Mouse (Mus musculus) liver, embryonic 11.5 days (tissue): ENCODE measurements around the gene Hapln2. TPM values are rescaled to one million over a fixed set of nuclear protein-coding genes. Genes with fewer than 3 reads are reported as not detected.

Source experiments
- ATAC-seq: fragments of 200-750 bp; cut with Nextera tagmentation; replicated peaks from 2 replicates; pipeline ENCODE4 v1.8.0; 2017; ENCODE audit warnings: moderate number of reproducible peaks, mild to moderate bottlenecking, moderate TSS enrichment, moderate library complexity; ENCODE audit not compliant: low FRiP score
- DNase-seq: peaks from one replicate; pipeline ENCODE4 v3.0.0-alpha.2; 2017; ENCODE audit warnings: low spot score
- H3K27ac ChIP-seq: fragments of 300-500 bp; sonication (generic); 2 replicates; pipeline ENCODE4 v1.5.1; 2014; ENCODE audit warnings: mild to moderate bottlenecking, low read depth, low read length, control low read depth
- H3K27me3 ChIP-seq: fragments of 300-500 bp; sonication (generic); replicated peaks from 2 replicates; pipeline ENCODE4 v1.6.1; 2014; ENCODE audit warnings: low read length, mixed read lengths; ENCODE audit not compliant: control insufficient read depth, insufficient read depth
- H3K36me3 ChIP-seq: fragments of 300-500 bp; sonication (generic); 2 replicates; pipeline ENCODE4 v1.6.1; 2014; ENCODE audit warnings: mild to moderate bottlenecking, low read length, moderate library complexity, mixed read lengths; ENCODE audit not compliant: control insufficient read depth, insufficient read depth
- H3K4me1 ChIP-seq: fragments of 300-500 bp; sonication (generic); replicated peaks from 2 replicates; pipeline ENCODE4 v1.6.1; 2014; ENCODE audit warnings: low read length, mixed read lengths; ENCODE audit not compliant: control insufficient read depth, insufficient read depth
- H3K4me2 ChIP-seq: fragments of 300-500 bp; sonication (generic); 2 replicates; pipeline ENCODE4 v1.6.1; 2014; ENCODE audit warnings: mild to moderate bottlenecking, control low read depth, moderate library complexity
- H3K4me3 ChIP-seq: fragments of 300-500 bp; sonication (generic); 2 replicates; pipeline ENCODE4 v1.5.1; 2014; ENCODE audit warnings: low read depth, low read length, control low read depth
- H3K9ac ChIP-seq: fragments of 300-500 bp; sonication (generic); 2 replicates; pipeline ENCODE4 v1.6.1; 2014; ENCODE audit warnings: low read depth, low read length, control low read depth
- H3K9me3 ChIP-seq: fragments of 300-500 bp; sonication (generic); 2 replicates; pipeline ENCODE4 v1.6.1; 2016; ENCODE audit warnings: low read length, inconsistent platforms, mixed read lengths; ENCODE audit not compliant: control insufficient read depth
- WGBS: fragments of 180-500 bp; shearing (Covaris S2); extraction: QIAGEN DNeasy Blood & Tissue Kit; methylation state at CpG from one replicate; pipeline ENCODE4 v1.1.7; 2014; 5-methylcytosine and 5-hydroxymethylcytosine counted together
- polyA plus RNA-seq: library from polyadenylated mRNA; unstranded; fragments of >200 nt; fragmentation: Nextera tagmentation; extraction: Ambion mirVana; gene quantifications from 2 replicates; pipeline ENCODE4 v1.2.1, GENCODE M21; 2014

Hapln2 gene
- polyA plus RNA-seq, 1 experiment from 2014 or later: not detected

GRCm38 (mm10) chr3:87985505-87986320, 41.7 kb downstream of the Hapln2 start:
- Histone ChIP-seq H3K9ac (no peak overlapping the region), H3K27ac (peak overlapping the region; percentile 6; the same call in 1 of the 2 replicates), H3K27me3 (peaks cover 24% of the 10 kb centered on the region), H3K4me1 (peaks cover 38% of the 10 kb centered on the region), H3K36me3 (no peaks in the 10 kb centered on the region), H3K9me3 (no peaks in the 10 kb centered on the region), H3K4me2 (no peak overlapping the region), H3K4me3 (no peak overlapping the region)
- no peak for DNase-seq
- ATAC-seq: no peak
- WGBS: 66% methylated on average over 12 of the region's 12 CpGs

- ATAC-seq (no peak), DNase-seq (no peak)
- Histone ChIP-seq H3K9me3 (no peaks in the 10 kb centered on the region), H3K27ac (no peak overlapping the region), H3K27me3 (peaks cover 9% of the 10 kb centered on the region; the same call in 1 of the 2 replicates), H3K36me3 (no peaks in the 10 kb centered on the region), H3K4me3 (no peak overlapping the region), H3K4me1 (peaks cover 38% of the 10 kb centered on the region), H3K9ac (no peak overlapping the region), H3K4me2 (no peak overlapping the region)
- WGBS: 53% methylated on average over 3 of the region's 3 CpGs
Observed at GRCm38 (mm10) chr3:87984094-87984493, 43.3 kb downstream of the Hapln2 start.

- H3K27ac ChIP-seq: peak overlapping the region; percentile 54; the same call in 1 of the 2 replicates
- no peaks in the 10 kb centered on the region for H3K36me3 ChIP-seq
- H3K9me3 ChIP-seq: no peaks in the 10 kb centered on the region
- no peak overlapping the region for H3K9ac ChIP-seq
- H3K4me1 ChIP-seq: peaks cover 38% of the 10 kb centered on the region
- H3K27me3 ChIP-seq: peaks cover 7% of the 10 kb centered on the region; the same call in 1 of the 2 replicates
- ATAC-seq (no peak), DNase-seq (no peak)
- no peak overlapping the region for H3K4me3 ChIP-seq
- 53% methylated on average over 6 of the region's 6 CpGs for WGBS
- peak overlapping the region; percentile 48 for H3K4me2 ChIP-seq
Observed at GRCm38 (mm10) chr3:87983627-87984026, 43.8 kb downstream of the Hapln2 start.

- Histone ChIP-seq H3K27me3 (peaks cover 4% of the 10 kb centered on the region; the same call in 1 of the 2 replicates), H3K4me1 (peaks cover 35% of the 10 kb centered on the region), H3K4me3 (no peak overlapping the region), H3K4me2 (peak overlapping the region; percentile 48), H3K9ac (peak overlapping the region; percentile 15; the same call in 1 of the 2 replicates), H3K9me3 (no peaks in the 10 kb centered on the region), H3K36me3 (no peaks in the 10 kb centered on the region), H3K27ac (peak overlapping the region; percentile 54; the same call in 1 of the 2 replicates)
- 13% methylated on average over 13 of the region's 13 CpGs for WGBS
- DNase-seq (peak; percentile 53), ATAC-seq (0 out of 2 replicates have a peak, but pooled peaks have one; percentile 5)
Observed at GRCm38 (mm10) chr3:87982836-87983601, 44.4 kb downstream of the Hapln2 start.

GRCm38 (mm10) chr3:87981894-87982835, 45.2 kb downstream of the Hapln2 start:
- H3K4me2 ChIP-seq: peak overlapping the region; percentile 48
- H3K36me3 ChIP-seq: no peaks in the 10 kb centered on the region
- no peak for DNase-seq
- no peaks in the 10 kb centered on the region for H3K9me3 ChIP-seq
- peaks cover 4% of the 10 kb centered on the region; the same call in 1 of the 2 replicates for H3K27me3 ChIP-seq
- 36% methylated on average over 12 of the region's 12 CpGs for WGBS
- no peak overlapping the region for H3K4me3 ChIP-seq
- H3K9ac ChIP-seq: no peak overlapping the region
- H3K4me1 ChIP-seq: peaks cover 31% of the 10 kb centered on the region
- peak overlapping the region; percentile 54; the same call in 1 of the 2 replicates for H3K27ac ChIP-seq
- no peak for ATAC-seq

GRCm38 (mm10) chr3:87981214-87981760, 46.1 kb downstream of the Hapln2 start:
- H3K4me1 ChIP-seq: peaks cover 28% of the 10 kb centered on the region

GRCm38 (mm10) chr3:87980728-87981127, 46.7 kb downstream of the Hapln2 start:
- no peak overlapping the region for H3K9ac ChIP-seq
- H3K4me3 ChIP-seq: no peak overlapping the region
- H3K36me3 ChIP-seq: no peaks in the 10 kb centered on the region
- H3K9me3 ChIP-seq: no peaks in the 10 kb centered on the region
- DNase-seq: no peak
- peaks cover 3% of the 10 kb centered on the region; the same call in 1 of the 2 replicates for H3K27me3 ChIP-seq
- H3K4me2 ChIP-seq: no peak overlapping the region
- H3K4me1 ChIP-seq: peaks cover 28% of the 10 kb centered on the region
- ATAC-seq: no peak
- WGBS: 70% methylated on average over 5 of the region's 5 CpGs
- H3K27ac ChIP-seq: no peak overlapping the region

More at GRCm38 (mm10) chr3:87981214-87981760, 46.1 kb downstream of the Hapln2 start:
- WGBS: 75% methylated on average over 6 of the region's 6 CpGs
- H3K27me3 ChIP-seq: peaks cover 4% of the 10 kb centered on the region; the same call in 1 of the 2 replicates
- ATAC-seq (no peak), DNase-seq (no peak)
- 0 out of 2 replicates have a peak overlapping the region, but pooled peaks have one; percentile 54 for H3K27ac ChIP-seq
- no peaks in the 10 kb centered on the region for H3K9me3 ChIP-seq
- H3K4me2 ChIP-seq: no peak overlapping the region
- no peak overlapping the region for H3K4me3 ChIP-seq
- H3K9ac ChIP-seq: no peak overlapping the region
- no peaks in the 10 kb centered on the region for H3K36me3 ChIP-seq
